Mouse (Mus musculus): ENCODE results near the gene Ung. TPM values are rescaled to one million over a fixed set of nuclear protein-coding genes. Genes with fewer than 3 reads are reported as not detected.

The Ung gene
- polyA plus RNA-seq, 1 experiment from 2014 or later = 34.3 TPM

Other genes starting within 250 kb of the Ung start
- gene Coro1c, start 221.6 kb upstream of the Ung start, polyA plus RNA-seq (2015; fragmentation: Nextera tagmentation; extraction: Ambion mirVana) = 145 and 159 TPM in 2 replicates
- 8.7 and 11.9 TPM in 2 replicates for gene Ssh1, start 136.5 kb upstream of the Ung start, polyA plus RNA-seq (2015; fragmentation: Nextera tagmentation; extraction: Ambion mirVana)
- 2.4 and 3.1 TPM in 2 replicates for gene Dao, start 126.7 kb upstream of the Ung start, polyA plus RNA-seq (2015; fragmentation: Nextera tagmentation; extraction: Ambion mirVana)
- 10.0 and 11.0 TPM in 2 replicates for gene Usp30, start 64.9 kb upstream of the Ung start, polyA plus RNA-seq (2015; fragmentation: Nextera tagmentation; extraction: Ambion mirVana)
- 1.8 and 2.0 TPM in 2 replicates for gene Svop, start 38.8 kb upstream of the Ung start, polyA plus RNA-seq (2015; fragmentation: Nextera tagmentation; extraction: Ambion mirVana)
- 4.8 and 6.1 TPM in 2 replicates for gene Alkbh2, start 2.2 kb upstream of the Ung start, polyA plus RNA-seq (2015; fragmentation: Nextera tagmentation; extraction: Ambion mirVana)
- 2.1 and 3.2 TPM in 2 replicates for gene Acacb, start 16.1 kb downstream of the Ung start, polyA plus RNA-seq (2015; fragmentation: Nextera tagmentation; extraction: Ambion mirVana)
- gene Foxn4, start 143.4 kb downstream of the Ung start, polyA plus RNA-seq (2015; fragmentation: Nextera tagmentation; extraction: Ambion mirVana) = 0.13 TPM in 1 of 2 replicates, not detected in the other
- 6.0 and 7.5 TPM in 2 replicates for gene Myo1h, start 158.8 kb downstream of the Ung start, polyA plus RNA-seq (2015; fragmentation: Nextera tagmentation; extraction: Ambion mirVana)